Mouse (Mus musculus) embryonic facial prominence, embryonic 11.5 days (tissue): Measurements from ENCODE around the gene Tmcc2. TPM values are rescaled to one million over a fixed set of nuclear protein-coding genes. Genes with fewer than 3 reads are reported as not detected.
A peak's percentile ranks its signal among the peaks of the same experiment; 100 is the strongest.

Experiments used
- ATAC-seq: fragments of 200-750 bp; cut with Nextera tagmentation; replicated peaks from 2 replicates; pipeline ENCODE4 v1.8.0; 2017; ENCODE audit warnings: low read depth; ENCODE audit not compliant: insufficient number of reproducible peaks, low FRiP score, low TSS enrichment
- DNase-seq: peaks from one replicate; pipeline ENCODE4 v3.0.0-alpha.2; 2015; ENCODE audit warnings: low spot score
- H3K27ac ChIP-seq: fragments of 300-500 bp; sonication (generic); replicated peaks from 2 replicates; pipeline ENCODE4 v1.5.1; 2014; ENCODE audit warnings: mild to moderate bottlenecking, low read depth, low read length, control low read depth
- H3K27me3 ChIP-seq: fragments of 300-500 bp; sonication (generic); 2 replicates; pipeline ENCODE4 v1.6.1; 2014; ENCODE audit warnings: mild to moderate bottlenecking, low read length, moderate library complexity, mixed read lengths; ENCODE audit not compliant: control insufficient read depth, insufficient read depth
- H3K36me3 ChIP-seq: fragments of 300-500 bp; sonication (generic); replicated peaks from 2 replicates; pipeline ENCODE4 v1.6.1; 2014; ENCODE audit warnings: low read depth, mild to moderate bottlenecking, low read length, moderate library complexity, mixed read lengths; ENCODE audit not compliant: control insufficient read depth, insufficient read depth
- H3K4me1 ChIP-seq: fragments of 300-500 bp; sonication (generic); 2 replicates; pipeline ENCODE4 v1.6.1; 2014; ENCODE audit warnings: low read length, mixed read lengths; ENCODE audit not compliant: control insufficient read depth, insufficient read depth
- H3K4me2 ChIP-seq: fragments of 300-500 bp; sonication (generic); 2 replicates; pipeline ENCODE4 v1.6.1; 2014; ENCODE audit warnings: low read depth, mild to moderate bottlenecking, control low read depth, low read length, moderate library complexity
- H3K4me3 ChIP-seq: fragments of 300-500 bp; sonication (generic); 2 replicates; pipeline ENCODE4 v1.5.1; 2014; ENCODE audit warnings: low read depth, low read length, control low read depth
- H3K9ac ChIP-seq: fragments of 300-500 bp; sonication (generic); replicated peaks from 2 replicates; pipeline ENCODE4 v1.6.1; 2014; ENCODE audit warnings: mild to moderate bottlenecking, control low read depth, low read length
- H3K9me3 ChIP-seq: fragments of 300-500 bp; sonication (generic); replicated peaks from 2 replicates; pipeline ENCODE4 v1.6.1; 2016; ENCODE audit warnings: mild to moderate bottlenecking, low read length, inconsistent platforms, mixed read lengths; ENCODE audit not compliant: control insufficient read depth
- WGBS: fragments of 180-500 bp; shearing (Covaris S2); extraction: QIAGEN DNeasy Blood & Tissue Kit; methylation state at CpG from one replicate; pipeline ENCODE4 v1.1.7; 2014; 5-methylcytosine and 5-hydroxymethylcytosine counted together
- polyA plus RNA-seq: library from polyadenylated mRNA; unstranded; fragments of >200 nt; fragmentation: Nextera tagmentation; extraction: Ambion mirVana; gene quantifications from 2 replicates; pipeline ENCODE4 v1.2.1, GENCODE M21; 2014

The Tmcc2 gene
- polyA plus RNA-seq, 1 experiment from 2014 or later: 6.8 TPM

GRCm38 (mm10) chr1:132312043-132312442 is 79.0 kb downstream of the Tmcc2 start:
- H3K9ac ChIP-seq: no peak overlapping the region
- no peak for ATAC-seq

DNA sequence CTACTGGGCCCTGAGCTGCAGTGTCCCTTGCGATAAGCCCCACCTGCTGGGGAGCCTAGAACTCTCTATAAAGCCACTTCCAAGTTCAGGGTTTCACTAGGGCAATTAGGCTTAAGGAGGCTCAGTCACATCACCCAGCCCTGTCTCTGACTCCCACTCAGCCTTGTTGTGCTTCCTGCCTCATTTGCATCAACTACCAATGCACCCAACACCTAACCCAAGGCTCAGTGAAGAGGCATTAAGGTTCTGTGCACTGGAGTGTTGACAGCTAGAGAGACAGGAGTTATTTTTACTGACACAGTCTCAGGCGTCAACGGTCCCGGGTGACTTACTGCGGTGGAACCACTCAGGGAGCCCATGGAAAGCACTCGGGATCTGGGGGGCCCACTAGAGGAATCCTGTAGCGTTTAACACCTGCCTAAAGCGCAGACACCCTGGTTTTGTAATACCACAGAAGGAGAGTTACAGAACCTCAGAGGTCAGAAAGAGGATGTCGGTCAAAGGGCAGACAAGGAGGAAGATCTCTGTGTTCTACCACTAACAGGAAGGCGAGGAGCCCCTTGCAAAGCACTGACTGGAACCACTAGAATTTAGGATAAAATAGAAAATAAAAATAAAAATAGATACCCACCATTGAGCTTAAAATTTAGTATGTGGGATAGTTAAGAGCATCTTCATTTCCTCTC is 79.8 kb downstream of the Tmcc2 start:
- Histone ChIP-seq H3K4me3 (no peak overlapping the region), H3K27me3 (peaks cover 2% of the 10 kb centered on the region; the same call in 1 of the 2 replicates), H3K9me3 (no peaks in the 10 kb centered on the region), H3K4me2 (no peak overlapping the region), H3K36me3 (no peaks in the 10 kb centered on the region), H3K9ac (no peak overlapping the region), H3K4me1 (no peaks in the 10 kb centered on the region), H3K27ac (no peak overlapping the region)
- DNase-seq: no peak
- WGBS: 77% methylated on average over 10 of the region's 10 CpGs
- no peak for ATAC-seq

More at GRCm38 (mm10) chr1:132312043-132312442, 79.0 kb downstream of the Tmcc2 start:
- Histone ChIP-seq H3K27me3 (peaks cover 2% of the 10 kb centered on the region; the same call in 1 of the 2 replicates), H3K9me3 (no peaks in the 10 kb centered on the region), H3K4me3 (no peak overlapping the region), H3K4me2 (no peak overlapping the region), H3K36me3 (no peaks in the 10 kb centered on the region), H3K27ac (no peak overlapping the region), H3K4me1 (no peaks in the 10 kb centered on the region)
- WGBS: 74% methylated on average over 2 of the region's 2 CpGs
- DNase-seq: no peak

DNA sequence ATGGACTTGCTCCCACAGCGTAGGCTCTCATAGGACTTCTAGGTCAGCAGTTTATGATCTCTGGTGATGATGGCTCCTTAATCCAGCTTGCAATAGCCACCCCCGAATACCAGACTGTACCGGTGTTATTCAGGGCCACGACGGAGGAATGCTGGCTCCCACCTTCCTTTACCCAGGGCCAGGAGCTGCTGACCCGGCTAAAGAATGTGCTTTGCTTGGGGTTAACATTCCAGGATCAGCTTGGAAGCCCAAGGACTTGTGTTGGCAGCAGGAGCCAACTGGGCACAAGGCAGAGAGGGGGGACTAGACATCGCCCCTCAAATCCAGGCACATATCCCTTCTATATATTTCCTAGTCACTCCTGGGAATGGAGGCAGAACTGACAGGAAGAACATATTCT is 80.3 kb downstream of the Tmcc2 start:
- Histone ChIP-seq H3K27me3 (0 out of 2 replicates have a peak, but pooled peaks cover 2% of the 10 kb centered on the region), H3K36me3 (no peaks in the 10 kb centered on the region), H3K27ac (no peak overlapping the region), H3K9ac (no peak overlapping the region), H3K4me1 (no peaks in the 10 kb centered on the region), H3K4me3 (no peak overlapping the region), H3K9me3 (no peaks in the 10 kb centered on the region), H3K4me2 (no peak overlapping the region)
- WGBS: 66% methylated on average over 7 of the region's 7 CpGs
- ATAC-seq (no peak), DNase-seq (no peak)

- H3K36me3 ChIP-seq: no peaks in the 10 kb centered on the region
- 92% methylated on average over 7 of the region's 7 CpGs for WGBS
- DNase-seq: no peak
These were observed 82.4 kb downstream of the Tmcc2 start for GRCm38 (mm10) chr1:132308674-132309073.

GRCm38 (mm10) chr1:132307962-132308361 is 83.1 kb downstream of the Tmcc2 start:
- H3K4me1 ChIP-seq: no peaks in the 10 kb centered on the region
- no peak overlapping the region for H3K27ac ChIP-seq

More at GRCm38 (mm10) chr1:132308674-132309073, 82.4 kb downstream of the Tmcc2 start:
- H3K27ac ChIP-seq: no peak overlapping the region
- H3K9ac ChIP-seq: no peak overlapping the region
- H3K4me1 ChIP-seq: no peaks in the 10 kb centered on the region
- no peak for ATAC-seq
- no peak overlapping the region for H3K4me3 ChIP-seq
- H3K27me3 ChIP-seq: no peaks in the 10 kb centered on the region
- H3K9me3 ChIP-seq: no peaks in the 10 kb centered on the region
- no peak overlapping the region for H3K4me2 ChIP-seq

GRCm38 (mm10) chr1:132306808-132307207 is 84.3 kb downstream of the Tmcc2 start:
- ATAC-seq: no peak

More at GRCm38 (mm10) chr1:132307962-132308361, 83.1 kb downstream of the Tmcc2 start:
- 86% methylated on average over 6 of the region's 6 CpGs for WGBS
- DNase-seq (no peak), ATAC-seq (no peak)
- H3K9ac ChIP-seq: no peak overlapping the region
- H3K4me3 ChIP-seq: no peak overlapping the region
- no peak overlapping the region for H3K4me2 ChIP-seq
- no peaks in the 10 kb centered on the region for H3K9me3 ChIP-seq
- H3K36me3 ChIP-seq: no peaks in the 10 kb centered on the region
- no peaks in the 10 kb centered on the region for H3K27me3 ChIP-seq

More at GRCm38 (mm10) chr1:132306808-132307207, 84.3 kb downstream of the Tmcc2 start:
- peak; percentile 67 for DNase-seq
- Histone ChIP-seq H3K9me3 (no peaks in the 10 kb centered on the region), H3K4me2 (no peak overlapping the region), H3K27ac (no peak overlapping the region), H3K4me3 (no peak overlapping the region), H3K36me3 (no peaks in the 10 kb centered on the region), H3K27me3 (no peaks in the 10 kb centered on the region), H3K4me1 (no peaks in the 10 kb centered on the region), H3K9ac (no peak overlapping the region)
- 17% methylated on average over 4 of the region's 4 CpGs for WGBS

Other genes starting within 250 kb of the Tmcc2 start
- 1.1 and 3.4 TPM in 2 replicates for gene Lemd1, start 199.8 kb downstream of the Tmcc2 start, polyA plus RNA-seq
- 0.65 and 0.99 TPM in 2 replicates for gene AC124108.1, start 199.8 kb downstream of the Tmcc2 start, polyA plus RNA-seq
- not detected in 2 replicates for gene Gm10188, start 161.5 kb downstream of the Tmcc2 start, polyA plus RNA-seq
- gene Klhdc8a, start 92.7 kb downstream of the Tmcc2 start, polyA plus RNA-seq: 0.66 and 0.68 TPM in 2 replicates
- gene Nuak2, start 75.2 kb downstream of the Tmcc2 start, polyA plus RNA-seq: 9.1 and 10.8 TPM in 2 replicates
- gene Dstyk, start 26.3 kb upstream of the Tmcc2 start, polyA plus RNA-seq: 11.9 and 13.7 TPM in 2 replicates
- gene Rbbp5, start 86.1 kb upstream of the Tmcc2 start, polyA plus RNA-seq: 59.7 and 64.1 TPM in 2 replicates
- gene Tmem81, start 114.9 kb upstream of the Tmcc2 start, polyA plus RNA-seq: 0.88 and 1.3 TPM in 2 replicates
- gene Cntn2, start 152.0 kb upstream of the Tmcc2 start, polyA plus RNA-seq: 7.6 and 11.0 TPM in 2 replicates